Mouse (Mus musculus): ENCODE measurements around the gene Myrfl. TPM values are rescaled to one million over a fixed set of nuclear protein-coding genes. Genes with fewer than 3 reads are reported as not detected.

Myrfl gene
- polyA plus RNA-seq, 1 experiment = not detected

GRCm38 (mm10) chr10:116914586-116914985, 17.9 kb upstream of the Myrfl start:
- H3K4me3 ChIP-seq (ENCODE audit: insufficient read depth, low read length) = no peak overlapping the region
- no peak overlapping the region for H3K27ac ChIP-seq (ENCODE audit: insufficient read depth, low read depth, low read length)
- H3K4me1 ChIP-seq (ENCODE audit: control insufficient read depth, insufficient read depth, low read length) = no peaks in the 10 kb centered on the region
- TF ChIP-seq POLR2A (IDR thresholded peaks at IDR 0.05; ENCODE audit: borderline replicate concordance, low read depth, low read length) (no peak), CTCF (IDR thresholded peaks at IDR 0.05; ENCODE audit: low read depth, low read length) (no peak)

DNA sequence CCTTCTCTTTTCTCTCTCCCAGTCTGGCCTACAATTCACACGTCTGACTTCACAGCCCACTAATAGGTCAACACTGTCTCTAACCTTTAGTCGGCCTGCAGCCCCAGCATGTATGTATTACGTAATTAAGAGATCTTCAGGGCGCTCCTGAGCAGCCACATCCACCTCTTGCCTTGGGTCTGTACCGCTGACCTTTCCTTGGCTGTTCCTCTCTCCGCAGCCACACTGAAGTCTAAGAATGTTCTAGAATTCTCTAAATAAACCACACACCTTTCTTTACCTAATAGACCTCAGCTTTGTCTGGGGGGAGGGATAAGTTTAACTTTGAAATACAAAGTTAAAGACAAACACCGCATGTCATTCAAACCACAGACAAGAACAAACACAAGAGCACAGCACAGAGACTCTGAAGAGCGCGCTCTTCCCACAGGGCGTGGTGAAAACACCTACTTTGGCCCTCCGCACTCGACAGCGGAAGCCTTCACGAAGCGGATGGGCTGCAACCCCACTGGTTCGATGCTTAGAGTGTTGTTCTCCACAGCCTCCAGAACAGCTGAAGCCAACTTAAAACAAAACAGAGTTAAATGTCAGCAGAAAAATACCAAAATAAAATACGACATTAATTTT, 17.0 kb upstream of the Myrfl start:
- Histone ChIP-seq H3K4me1 (ENCODE audit: control insufficient read depth, insufficient read depth, low read length) (no peaks in the 10 kb centered on the region), H3K4me3 (ENCODE audit: insufficient read depth, low read length) (no peak overlapping the region), H3K27ac (ENCODE audit: insufficient read depth, low read depth, low read length) (no peak overlapping the region)
- TF ChIP-seq POLR2A (IDR thresholded peaks at IDR 0.05; ENCODE audit: borderline replicate concordance, low read depth, low read length) = no peak
- no peak for TF ChIP-seq CTCF (IDR thresholded peaks at IDR 0.05; ENCODE audit: low read depth, low read length)

- Histone ChIP-seq H3K4me1 (ENCODE audit: control insufficient read depth, insufficient read depth, low read length) (no peaks in the 10 kb centered on the region), H3K4me3 (ENCODE audit: insufficient read depth, low read length) (no peak overlapping the region), H3K27ac (ENCODE audit: insufficient read depth, low read depth, low read length) (no peak overlapping the region)
- no peak for TF ChIP-seq CTCF (IDR thresholded peaks at IDR 0.05; ENCODE audit: low read depth, low read length)
- no peak for TF ChIP-seq POLR2A (IDR thresholded peaks at IDR 0.05; ENCODE audit: borderline replicate concordance, low read depth, low read length)
Measured at GRCm38 (mm10) chr10:116912850-116913249, 16.1 kb upstream of the Myrfl start.

DNA sequence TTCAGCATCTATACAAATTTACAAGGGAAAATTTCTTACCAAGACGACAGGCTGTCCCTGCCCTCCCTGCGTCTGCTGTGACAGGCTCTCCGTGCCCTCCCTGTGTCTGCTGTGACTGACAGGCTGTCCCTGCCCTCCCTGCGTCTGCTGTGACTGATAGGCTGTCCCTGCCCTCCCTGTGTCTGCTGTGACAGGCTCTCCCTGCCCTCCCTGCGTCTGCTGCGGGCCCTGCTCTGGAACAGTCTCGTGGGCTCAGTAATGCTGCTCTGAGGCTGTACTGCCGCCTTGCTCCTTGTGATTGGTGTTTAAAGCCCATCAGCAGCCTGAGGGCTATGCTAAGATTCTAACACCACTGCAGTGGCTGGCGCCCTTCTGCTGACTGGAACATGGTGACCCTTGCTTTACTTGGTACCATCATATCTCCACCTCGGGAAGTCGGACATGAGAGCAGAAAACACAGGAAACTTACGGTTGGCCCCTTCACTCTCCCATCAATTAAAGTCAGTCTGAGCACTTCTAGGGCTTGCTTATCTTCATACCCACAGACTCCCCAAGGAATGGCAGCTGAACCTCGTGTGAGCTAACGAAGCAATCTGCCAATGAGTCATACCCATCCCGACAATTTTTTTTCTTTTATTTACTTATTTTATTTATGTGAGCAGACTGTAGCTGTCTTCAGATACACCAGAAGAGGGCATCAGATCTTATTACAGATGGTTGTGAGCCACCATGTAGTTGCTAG, 12.4 kb upstream of the Myrfl start:
- Histone ChIP-seq H3K4me3 (ENCODE audit: insufficient read depth, low read length) (no peak overlapping the region), H3K27ac (ENCODE audit: insufficient read depth, low read depth, low read length) (no peak overlapping the region), H3K4me1 (ENCODE audit: control insufficient read depth, insufficient read depth, low read length) (no peaks in the 10 kb centered on the region)
- TF ChIP-seq CTCF (IDR thresholded peaks at IDR 0.05; ENCODE audit: low read depth, low read length) (no peak), POLR2A (IDR thresholded peaks at IDR 0.05; ENCODE audit: borderline replicate concordance, low read depth, low read length) (no peak)

- Histone ChIP-seq H3K27ac (ENCODE audit: insufficient read depth, low read depth, low read length) (no peak overlapping the region), H3K4me3 (ENCODE audit: insufficient read depth, low read length) (no peak overlapping the region), H3K4me1 (ENCODE audit: control insufficient read depth, insufficient read depth, low read length) (no peaks in the 10 kb centered on the region)
- TF ChIP-seq POLR2A (IDR thresholded peaks at IDR 0.05; ENCODE audit: borderline replicate concordance, low read depth, low read length) = no peak
Measured at GRCm38 (mm10) chr10:116906794-116907193, 10.1 kb upstream of the Myrfl start.

GRCm38 (mm10) chr10:116904503-116904908, 7.8 kb upstream of the Myrfl start:
- TF ChIP-seq POLR2A (IDR thresholded peaks at IDR 0.05; ENCODE audit: borderline replicate concordance, low read depth, low read length) (no peak), CTCF (IDR thresholded peaks at IDR 0.05; ENCODE audit: low read depth, low read length) (no peak)
- Histone ChIP-seq H3K4me1 (ENCODE audit: control insufficient read depth, insufficient read depth, low read length) (no peaks in the 10 kb centered on the region), H3K27ac (ENCODE audit: insufficient read depth, low read depth, low read length) (no peak overlapping the region), H3K4me3 (ENCODE audit: insufficient read depth, low read length) (no peak overlapping the region)

- Histone ChIP-seq H3K4me1 (ENCODE audit: control insufficient read depth, insufficient read depth, low read length) (no peaks in the 10 kb centered on the region; the same call in 1 of the 2 replicates), H3K27ac (ENCODE audit: insufficient read depth, low read depth, low read length) (no peak overlapping the region), H3K4me3 (ENCODE audit: insufficient read depth, low read length) (no peak overlapping the region)
- TF ChIP-seq POLR2A (IDR thresholded peaks at IDR 0.05; ENCODE audit: borderline replicate concordance, low read depth, low read length) = no peak
- TF ChIP-seq CTCF (IDR thresholded peaks at IDR 0.05; ENCODE audit: low read depth, low read length) = no peak
Measured at GRCm38 (mm10) chr10:116895108-116895833, 1.4 kb downstream of the Myrfl start.

DNA sequence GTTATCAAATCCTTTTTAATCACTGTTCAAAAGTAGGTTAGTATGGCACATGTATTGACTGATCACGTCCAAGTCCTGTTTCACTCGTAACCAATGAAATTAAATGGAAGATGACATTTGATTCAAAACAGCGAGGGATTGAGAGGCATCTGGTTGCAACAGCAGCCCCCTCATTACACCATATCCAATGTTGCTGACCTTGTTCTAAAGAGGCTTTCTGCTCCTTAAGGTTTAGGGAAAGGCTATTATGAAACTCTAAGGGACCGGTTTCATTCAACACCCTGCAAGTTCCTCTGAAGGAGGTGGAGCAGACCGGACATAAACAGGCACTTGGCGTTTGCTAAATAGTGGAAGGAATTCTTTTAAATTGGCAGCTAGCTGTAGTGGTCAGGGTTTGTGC, 2.2 kb downstream of the Myrfl start:
- H3K27ac ChIP-seq (ENCODE audit: insufficient read depth, low read depth, low read length) = no peak overlapping the region
- H3K4me3 ChIP-seq (ENCODE audit: insufficient read depth, low read length) = no peak overlapping the region
- H3K4me1 ChIP-seq (ENCODE audit: control insufficient read depth, insufficient read depth, low read length) = no peaks in the 10 kb centered on the region; the same call in 1 of the 2 replicates
- TF ChIP-seq POLR2A (IDR thresholded peaks at IDR 0.05; ENCODE audit: borderline replicate concordance, low read depth, low read length) (no peak), CTCF (IDR thresholded peaks at IDR 0.05; ENCODE audit: low read depth, low read length) (no peak)

DNA sequence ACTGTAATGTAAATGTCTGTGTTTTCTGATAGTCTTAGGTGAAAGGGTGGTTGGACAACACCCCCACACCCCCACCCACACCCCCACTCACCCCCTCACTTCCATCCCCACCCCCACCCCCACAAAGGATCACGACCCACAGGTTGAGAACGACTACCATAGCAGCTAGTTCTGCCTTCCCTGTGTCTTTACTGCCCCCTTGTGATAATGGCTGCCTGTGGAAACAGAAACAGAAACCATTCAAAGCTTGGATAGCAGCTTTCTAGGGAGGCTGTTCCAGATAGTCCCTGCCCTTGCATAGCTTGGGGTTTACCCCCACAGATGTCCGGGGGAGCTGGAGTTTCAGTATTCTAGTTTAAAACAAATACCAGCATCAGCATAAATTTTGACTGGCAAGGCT, 3.0 kb downstream of the Myrfl start:
- TF ChIP-seq CTCF (IDR thresholded peaks at IDR 0.05; ENCODE audit: low read depth, low read length) (peak; percentile 10; the same call in 1 of the 2 replicates), POLR2A (IDR thresholded peaks at IDR 0.05; ENCODE audit: borderline replicate concordance, low read depth, low read length) (no peak)
- no peak overlapping the region for H3K27ac ChIP-seq (ENCODE audit: insufficient read depth, low read depth, low read length)
- H3K4me3 ChIP-seq (ENCODE audit: insufficient read depth, low read length) = no peak overlapping the region
- H3K4me1 ChIP-seq (ENCODE audit: control insufficient read depth, insufficient read depth, low read length) = no peaks in the 10 kb centered on the region; the same call in 1 of the 2 replicates

DNA sequence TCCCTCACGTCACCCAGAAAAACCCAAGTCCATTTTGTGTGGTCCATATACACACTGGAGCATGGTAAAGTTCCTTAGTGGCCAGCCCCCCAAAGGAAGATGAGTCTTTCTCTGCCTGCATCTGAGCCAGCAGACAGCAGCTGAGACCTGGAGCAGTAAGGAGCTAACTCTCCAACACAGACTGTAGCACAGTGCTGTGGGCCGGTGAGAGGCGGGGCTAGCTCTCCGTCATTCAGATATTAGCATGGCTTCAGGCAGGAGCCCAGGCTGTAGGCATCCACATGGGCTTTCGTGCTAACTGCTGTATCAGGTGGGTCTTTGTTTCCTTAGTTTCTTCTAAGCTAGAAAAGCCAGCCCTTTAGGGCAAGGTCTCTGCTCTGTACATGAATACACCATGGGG, 6.1 kb downstream of the Myrfl start:
- Histone ChIP-seq H3K4me3 (ENCODE audit: insufficient read depth, low read length) (no peak overlapping the region), H3K4me1 (ENCODE audit: control insufficient read depth, insufficient read depth, low read length) (no peaks in the 10 kb centered on the region; the same call in 1 of the 2 replicates), H3K27ac (ENCODE audit: insufficient read depth, low read depth, low read length) (no peak overlapping the region)
- TF ChIP-seq CTCF (IDR thresholded peaks at IDR 0.05; ENCODE audit: low read depth, low read length) (no peak), POLR2A (IDR thresholded peaks at IDR 0.05; ENCODE audit: borderline replicate concordance, low read depth, low read length) (no peak)

All from bone marrow macrophage, adult 2 months (primary cell).